Mouse (Mus musculus): ENCODE data around the gene Frmd4a.

GRCm38 (mm10) chr2:4286390-4286901 lies 268.9 kb downstream of the Frmd4a start:
- TF ChIP-seq CTCF (conservative IDR thresholded peaks at IDR 0.05; ENCODE audit: low read length) = no peak
- TF ChIP-seq NANOG (IDR thresholded peaks at IDR 0.05; ENCODE audit: borderline replicate concordance, low read length) = no peak
